Mouse (Mus musculus) hindbrain, embryonic 14.5 days (tissue): ENCODE results near the gene Wwc1. TPM values are rescaled to one million over a fixed set of nuclear protein-coding genes. Genes with fewer than 3 reads are reported as not detected.

Experiments
- polyA plus RNA-seq: library from polyadenylated mRNA; unstranded; fragments of >200 nt; fragmentation: Nextera tagmentation; extraction: Ambion mirVana; gene quantifications from 2 replicates; pipeline ENCODE4 v1.2.1, GENCODE M21; 2014

The Wwc1 gene
- polyA plus RNA-seq, 1 experiment from 2014 or later, result 9.3 TPM

Other genes starting within 250 kb of the Wwc1 start
- 36.3 and 38.1 TPM in 2 replicates for gene Pank3, start 211.0 kb downstream of the Wwc1 start, polyA plus RNA-seq
- gene Fbll1, start 181.6 kb downstream of the Wwc1 start, polyA plus RNA-seq, result 34.3 and 36.9 TPM in 2 replicates
- 72.1 and 75.3 TPM in 2 replicates for gene Rars, start 146.0 kb downstream of the Wwc1 start, polyA plus RNA-seq